Mouse (Mus musculus): Measurements from ENCODE around the gene Rad50.

DNA sequence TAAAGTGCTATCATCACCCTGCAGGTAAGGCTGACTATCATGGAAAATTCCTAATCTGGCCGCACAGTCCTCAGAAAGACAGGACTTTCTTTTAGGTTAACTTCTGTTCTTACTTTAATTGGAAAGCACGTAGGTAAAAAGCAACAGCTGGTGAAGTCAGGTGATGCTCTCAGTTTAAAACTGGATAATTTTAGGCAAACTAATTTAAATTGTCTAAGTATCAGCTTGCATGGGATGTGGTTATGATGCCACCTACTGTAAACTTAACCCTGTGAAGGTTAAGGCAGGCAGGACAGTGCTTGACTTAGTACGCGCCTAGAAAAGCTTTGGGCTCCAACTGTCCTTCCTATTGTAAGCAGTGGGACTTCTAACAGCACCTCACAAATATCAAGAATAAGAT lies 35.7 kb downstream of the Rad50 start:
- TF ChIP-seq POLR2A (IDR thresholded peaks at IDR 0.05; ENCODE audit: insufficient read length, low read depth) (no peak), USF1 (IDR thresholded peaks at IDR 0.05; ENCODE audit: low read depth) (no peak), MYOD1 (IDR thresholded peaks at IDR 0.05; ENCODE audit: control insufficient read depth in 1 of 3, insufficient read length in 2 of 3, low read depth in 2 of 3) (no peak), MYOG (IDR thresholded peaks at IDR 0.05; ENCODE audit: control insufficient read depth in 1 of 3, insufficient read depth in 1 of 3, insufficient read length in 2 of 3, low read depth in 2 of 3) (no peak), E2F4 (IDR thresholded peaks at IDR 0.05; ENCODE audit: insufficient read depth) (no peak), REST (IDR thresholded peaks at IDR 0.05; ENCODE audit: insufficient read depth, insufficient read length) (no peak), TCF12 (IDR thresholded peaks at IDR 0.05; ENCODE audit: insufficient read depth, poor library complexity, severe bottlenecking) (no peak), MAX (IDR thresholded peaks at IDR 0.05; ENCODE audit: low read depth) (no peak)
